Mouse (Mus musculus) fat pad, adult 2 months (tissue): Measurements from ENCODE around the gene Tbc1d9.

Experiments used
- DNase-seq: peaks from one replicate; pipeline ENCODE4 v3.0.0-alpha.2; 2011; ENCODE audit warnings: low read depth, low spot score; ENCODE audit errors: extremely low read depth

The Tbc1d9 gene

GRCm38 (mm10) chr8:83177317-83178195 lies 12.4 kb downstream of the Tbc1d9 start:
- DNase-seq: no peak

- DNase-seq: no peak
Measured at GRCm38 (mm10) chr8:83178228-83178742, 13.1 kb downstream of the Tbc1d9 start.

GRCm38 (mm10) chr8:83181851-83182482 lies 16.8 kb downstream of the Tbc1d9 start:
- DNase-seq: no peak

GRCm38 (mm10) chr8:83182784-83183183 lies 17.6 kb downstream of the Tbc1d9 start:
- DNase-seq: no peak

- DNase-seq: no peak
Measured at GRCm38 (mm10) chr8:83186376-83186775, 21.2 kb downstream of the Tbc1d9 start.

- no peak for DNase-seq
Measured at GRCm38 (mm10) chr8:83187363-83187962, 22.3 kb downstream of the Tbc1d9 start.

GRCm38 (mm10) chr8:83189538-83190095 lies 24.5 kb downstream of the Tbc1d9 start:
- no peak for DNase-seq

- no peak for DNase-seq
Measured at GRCm38 (mm10) chr8:83196088-83196487, 30.9 kb downstream of the Tbc1d9 start.

- DNase-seq: no peak
Measured at GRCm38 (mm10) chr8:83199715-83200114, 34.6 kb downstream of the Tbc1d9 start.

GRCm38 (mm10) chr8:83200191-83201177 lies 35.3 kb downstream of the Tbc1d9 start:
- DNase-seq: no peak

GRCm38 (mm10) chr8:83202946-83203345 lies 37.8 kb downstream of the Tbc1d9 start:
- DNase-seq: no peak

GRCm38 (mm10) chr8:83205907-83206306 lies 40.8 kb downstream of the Tbc1d9 start:
- no peak for DNase-seq

- DNase-seq: no peak
Measured at GRCm38 (mm10) chr8:83209581-83209980, 44.4 kb downstream of the Tbc1d9 start.

GRCm38 (mm10) chr8:83210676-83211075 lies 45.5 kb downstream of the Tbc1d9 start:
- no peak for DNase-seq

GRCm38 (mm10) chr8:83215065-83215464 lies 49.9 kb downstream of the Tbc1d9 start:
- DNase-seq: no peak

GRCm38 (mm10) chr8:83216520-83216919 lies 51.4 kb downstream of the Tbc1d9 start:
- no peak for DNase-seq

- no peak for DNase-seq
Measured at GRCm38 (mm10) chr8:83217196-83217595, 52.0 kb downstream of the Tbc1d9 start.

GRCm38 (mm10) chr8:83217891-83218290 lies 52.7 kb downstream of the Tbc1d9 start:
- no peak for DNase-seq

GRCm38 (mm10) chr8:83219392-83219791 lies 54.2 kb downstream of the Tbc1d9 start:
- no peak for DNase-seq

GRCm38 (mm10) chr8:83220746-83221145 lies 55.6 kb downstream of the Tbc1d9 start:
- no peak for DNase-seq
